Mouse (Mus musculus) layer of hippocampus, postnatal 14 days (tissue): Measurements from ENCODE around the gene 1700029F12Rik. TPM values are rescaled to one million over a fixed set of nuclear protein-coding genes. Genes with fewer than 3 reads are reported as not detected.
"Not testable (repeated sequence)": the region's sequence is repeated elsewhere in the genome, so short reads cannot be mapped to it uniquely, and the experiment has no call there.

Experiments
- DNase-seq, 2 experiments: peaks; one replicate each; pipeline ENCODE4 v3.0.0; 2021 to 2022; ENCODE audit warnings: low spot score in 2 of 2, mixed read lengths in 1 of 2
- long read RNA-seq, 2 experiments: library from polyadenylated mRNA; stranded (forward); transcript quantifications; one replicate each; pipeline ENCODE4 v2.0.0; 2021
- total RNA-seq, 2 experiments: library from RNA; stranded (reverse); gene quantifications; 2 replicates each; pipeline ENCODE4 v1.2.3; 2021

Gene 1700029F12Rik
- not detected for total RNA-seq
- long read RNA-seq, experiment 1 = 0 reads
- long read RNA-seq, experiment 2 = 0 reads

DNA sequence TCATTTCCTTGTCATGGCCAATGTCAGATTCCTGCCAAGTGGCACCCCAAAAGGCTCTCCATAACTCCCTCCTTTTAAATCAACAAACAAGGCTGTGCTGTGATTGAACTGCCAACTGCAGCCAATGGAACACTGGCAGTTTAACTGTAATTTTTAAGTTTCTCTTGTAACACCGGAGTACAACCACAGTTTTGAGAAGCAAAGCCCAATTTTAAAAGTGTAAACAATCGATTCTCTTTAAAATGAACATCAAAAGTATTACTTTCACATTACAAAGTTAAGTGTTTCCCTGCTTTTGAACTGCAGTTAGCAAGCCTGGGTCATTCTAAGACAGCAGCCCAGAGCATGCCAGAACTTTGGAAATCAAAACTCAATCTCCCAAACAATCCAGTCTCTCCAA is at the start of gene 1700029F12Rik:
Gene 1700029F12Rik, minus strand, starts transcription at position 101 of the 400 bp plus-strand sequence.
- no peak for DNase-seq

DNA sequence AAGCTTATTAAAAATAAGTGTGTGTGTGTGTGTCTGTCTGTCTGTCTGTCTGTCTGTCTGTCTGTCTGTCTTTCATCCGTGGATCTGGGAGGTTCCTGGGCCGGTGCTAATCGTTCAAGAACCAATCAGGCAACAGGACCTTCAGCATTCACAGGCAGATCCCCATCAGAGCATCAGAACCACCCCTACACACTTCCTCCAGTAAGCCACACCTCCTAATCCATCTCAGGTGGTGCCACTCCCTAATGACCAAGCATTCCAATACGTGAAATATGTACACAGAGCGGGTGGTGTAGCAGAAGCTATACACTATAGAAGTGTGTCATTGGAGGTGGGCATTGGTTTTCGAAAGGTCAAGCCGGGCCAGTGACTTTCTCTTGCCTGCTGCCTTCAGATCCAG is 48.3 kb upstream of the 1700029F12Rik start:
- no peak for DNase-seq

DNA sequence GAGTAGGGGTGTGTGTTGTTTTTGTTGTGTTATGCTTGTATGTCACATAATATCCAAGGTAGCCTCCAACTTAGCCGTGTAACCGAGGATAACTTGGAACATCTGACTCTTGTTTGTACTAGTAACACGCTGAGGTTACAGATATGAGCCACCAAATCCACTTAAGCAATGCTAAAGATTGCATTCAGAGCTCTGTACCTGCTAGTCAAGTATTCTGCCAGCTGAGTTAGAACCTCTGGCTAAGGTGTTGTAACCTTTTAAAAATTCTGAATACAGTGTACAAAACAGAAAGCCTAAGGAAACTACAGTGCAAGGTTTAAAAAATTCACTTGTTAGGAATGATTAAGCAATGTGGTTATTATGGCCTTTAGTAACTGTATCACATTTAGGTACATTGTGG is 46.5 kb upstream of the 1700029F12Rik start:
- no peak for DNase-seq

DNA sequence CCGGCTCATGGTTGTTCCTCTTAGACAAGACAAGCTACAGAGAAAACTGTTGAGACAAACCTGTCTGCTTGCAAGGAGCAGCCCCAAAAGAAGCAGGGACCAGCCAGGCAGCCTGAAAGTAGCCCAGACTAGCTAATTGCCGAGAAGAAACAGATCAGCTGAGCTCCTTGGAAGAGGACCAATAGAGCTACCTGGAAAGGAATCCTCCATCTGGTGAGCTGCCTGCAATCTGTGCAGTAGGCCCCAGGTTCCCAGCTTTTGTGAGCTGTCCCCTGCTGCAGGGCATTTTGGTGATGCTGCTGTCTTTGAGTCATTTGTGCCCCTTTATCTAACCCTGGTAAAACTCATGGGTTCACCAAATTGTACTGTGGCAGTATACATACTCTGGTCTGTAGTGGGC is 46.0 kb upstream of the 1700029F12Rik start:
- no peak for DNase-seq

DNA sequence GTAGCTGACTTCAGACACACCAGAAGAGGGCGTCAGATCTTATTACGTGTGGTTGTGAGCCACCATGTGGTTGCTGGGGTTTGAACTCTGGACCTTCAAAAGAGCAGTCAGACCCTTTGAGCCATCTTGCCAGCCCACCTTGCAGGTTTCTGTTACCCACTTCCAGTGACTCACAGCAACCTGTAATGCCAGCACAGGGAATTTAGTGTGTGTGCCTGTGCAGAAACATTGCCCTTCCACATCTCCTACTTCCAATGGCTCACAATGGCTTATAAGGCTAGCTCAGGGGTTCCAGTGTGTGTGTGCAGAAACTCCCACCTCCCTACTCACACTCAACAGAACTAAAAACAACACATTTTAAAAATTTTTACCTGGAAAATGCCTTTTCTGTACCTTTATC is 43.4 kb upstream of the 1700029F12Rik start:
- DNase-seq = no peak

DNA sequence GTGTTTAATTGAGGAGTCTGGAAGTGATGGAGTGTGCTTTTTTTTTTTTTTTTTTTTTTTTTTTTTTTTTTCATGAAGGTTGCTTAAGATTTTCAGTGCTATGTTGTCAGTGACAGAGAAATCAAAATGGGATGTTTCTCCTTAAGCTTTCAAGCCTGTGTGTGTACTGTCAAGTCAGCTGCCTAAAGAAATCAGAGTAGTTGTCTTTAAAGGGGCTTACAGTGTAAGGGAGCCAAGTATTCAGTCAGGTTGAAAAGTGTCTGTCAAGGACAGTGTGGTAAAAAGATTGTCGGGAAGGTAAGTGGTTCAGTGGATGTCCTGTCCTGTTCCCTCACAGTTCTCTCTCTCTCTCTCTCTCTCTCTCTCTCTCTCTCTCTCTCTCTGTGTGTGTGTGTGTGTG is 39.3 kb upstream of the 1700029F12Rik start:
- no peak for DNase-seq

DNA sequence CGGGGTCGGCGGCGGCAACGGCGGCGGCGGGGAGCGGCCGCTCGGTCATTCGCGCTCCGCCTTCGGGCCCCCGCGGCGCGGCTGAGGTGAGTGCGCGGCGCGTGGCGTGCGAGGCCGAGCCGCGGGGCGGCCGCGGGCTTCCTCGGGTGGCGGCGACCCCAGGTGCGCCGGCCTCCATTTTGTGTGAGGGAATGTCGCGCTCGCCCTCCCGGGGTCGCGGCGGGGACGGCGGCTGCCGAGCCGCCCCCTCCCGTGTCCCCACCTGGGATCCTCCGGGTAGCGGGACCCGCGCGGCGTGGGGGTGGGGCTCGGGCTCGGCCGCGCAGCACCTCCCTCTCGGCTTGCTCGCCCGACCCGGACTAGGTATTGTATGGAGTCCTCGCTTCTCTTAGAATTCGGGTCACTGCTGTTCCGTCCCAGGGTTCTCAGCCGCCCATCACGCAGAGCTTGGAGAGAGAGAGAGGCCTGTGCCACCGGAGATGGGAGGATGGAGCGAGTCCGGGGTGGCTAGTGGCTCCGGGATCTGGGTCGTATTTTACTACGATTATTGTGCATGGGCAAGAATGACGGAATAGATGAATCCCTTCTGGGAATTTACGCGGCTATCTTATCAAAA is 37.6 kb upstream of the 1700029F12Rik start:
- DNase-seq = peak; percentile 13 to 54

DNA sequence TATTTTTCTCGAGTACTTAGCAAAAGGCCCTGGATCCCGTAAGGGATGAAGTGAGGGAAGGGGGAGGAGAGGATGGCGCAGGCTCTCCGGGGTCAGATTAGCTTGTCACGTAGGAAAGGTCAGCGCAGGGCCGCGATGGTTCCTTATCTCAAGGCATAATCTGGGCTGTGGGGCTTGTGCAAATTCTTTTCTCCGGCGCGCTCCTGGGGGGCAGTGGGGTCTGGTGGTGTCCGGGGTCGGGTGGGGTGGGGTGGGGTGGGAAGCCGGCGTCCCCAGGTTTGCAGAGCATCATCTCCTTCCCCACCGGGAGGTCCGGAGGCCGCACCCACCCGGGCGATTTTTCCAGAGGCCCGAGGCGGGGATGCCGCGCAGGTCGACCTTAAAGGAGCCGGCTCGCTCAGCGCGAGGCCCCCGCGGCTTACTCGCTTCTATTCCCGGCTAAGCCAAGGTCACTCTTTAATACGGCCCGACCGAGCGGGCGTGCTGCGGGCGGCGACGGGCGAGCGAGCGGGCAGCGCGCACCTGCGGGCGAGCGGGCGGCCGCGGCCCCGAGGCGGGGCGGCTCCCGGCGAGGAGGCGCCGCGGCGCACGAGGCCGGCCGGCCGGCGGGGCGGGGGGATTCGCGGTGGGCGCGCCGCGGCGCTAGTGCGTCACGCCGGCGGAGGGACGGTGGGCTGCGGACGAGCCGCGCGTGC is 36.9 kb upstream of the 1700029F12Rik start:
- DNase-seq = peak; percentile 11 to 34

DNA sequence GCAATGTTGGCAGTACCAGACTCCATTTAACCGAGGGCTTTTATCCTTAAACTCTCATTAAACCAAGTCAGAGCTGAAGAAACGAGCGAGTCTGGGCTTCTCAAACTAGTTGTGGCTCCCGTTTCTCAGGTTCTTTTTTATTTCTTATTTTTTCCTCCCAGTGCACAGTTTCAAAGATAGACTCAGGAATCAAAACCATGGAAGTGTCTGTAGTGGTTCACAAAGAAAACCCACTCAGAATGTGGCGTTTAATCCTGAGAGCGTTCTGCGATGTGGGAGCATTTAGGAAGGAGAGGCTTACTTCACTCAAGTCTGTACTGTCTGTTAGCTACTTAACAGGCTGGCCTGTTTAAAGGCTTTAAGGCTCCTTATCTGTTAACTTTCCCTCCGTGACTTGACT is 34.0 kb upstream of the 1700029F12Rik start:
- DNase-seq = no peak

DNA sequence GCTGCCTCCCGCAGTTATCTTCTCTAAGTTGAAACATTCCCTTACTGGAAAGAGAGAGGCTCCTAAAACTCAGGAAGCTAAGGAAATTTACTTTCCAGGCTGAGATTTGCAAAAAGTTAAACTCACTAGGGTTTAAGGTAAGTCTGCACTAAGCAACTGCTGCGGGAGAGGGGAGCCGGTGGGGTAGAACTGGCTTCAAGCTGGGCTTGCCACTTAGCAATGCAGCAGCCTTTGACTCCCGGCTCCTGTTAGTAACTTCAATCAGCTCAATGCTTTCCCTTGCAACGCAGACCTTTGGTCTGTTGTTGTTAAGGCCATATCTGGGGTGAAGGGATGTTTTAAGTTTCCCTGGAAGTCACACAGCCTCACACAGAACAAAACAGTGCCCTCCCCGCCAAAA is 33.5 kb upstream of the 1700029F12Rik start:
- DNase-seq = no peak

DNA sequence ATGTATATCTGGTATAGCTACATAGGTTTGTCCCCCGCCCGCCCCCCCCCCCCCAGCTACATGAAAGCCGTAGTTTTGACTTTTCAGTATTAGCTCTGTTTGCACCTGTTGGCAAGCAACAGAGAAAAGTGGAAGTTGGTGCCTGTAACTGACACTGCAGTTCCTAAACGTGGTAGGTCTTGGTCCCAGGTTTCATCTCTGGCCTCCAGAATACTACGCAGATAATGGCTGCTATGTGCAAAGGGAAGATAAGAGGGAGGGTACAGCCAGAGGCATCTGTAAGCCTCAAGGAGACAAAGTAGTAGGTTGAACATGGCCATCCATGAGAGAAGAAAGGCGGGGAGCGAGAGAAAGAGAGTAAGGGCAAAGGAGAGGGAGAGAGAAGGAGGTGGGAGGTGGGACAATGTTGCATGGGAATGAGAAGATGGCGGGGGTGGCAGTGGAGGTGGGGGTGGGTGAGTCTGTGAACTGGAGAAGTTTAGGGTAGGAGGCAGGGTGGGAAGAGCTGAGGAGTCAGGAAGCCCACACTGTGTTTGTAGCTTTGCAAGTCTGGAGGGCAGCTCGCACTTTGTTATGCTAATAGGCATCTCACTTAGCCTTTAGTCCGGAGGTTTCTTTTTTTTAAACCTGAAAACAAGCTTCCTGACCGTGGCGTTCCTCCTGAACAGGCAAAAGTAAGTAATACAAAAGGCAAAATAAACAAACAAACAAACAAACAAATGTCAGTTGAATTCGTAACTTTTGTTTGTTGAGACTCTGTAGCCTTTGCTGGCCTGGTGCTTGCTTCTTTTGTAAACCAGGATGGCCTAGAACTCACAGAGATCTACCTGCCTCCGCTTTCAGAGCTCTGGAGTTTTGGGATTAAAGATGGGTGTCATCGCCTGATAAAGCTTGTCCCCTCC is 32.7 kb upstream of the 1700029F12Rik start, which contains the start of gene Fam169a:
Gene Fam169a, plus strand, starts transcription at position 638 of the 902 bp plus-strand sequence.
- DNase-seq = no peak

DNA sequence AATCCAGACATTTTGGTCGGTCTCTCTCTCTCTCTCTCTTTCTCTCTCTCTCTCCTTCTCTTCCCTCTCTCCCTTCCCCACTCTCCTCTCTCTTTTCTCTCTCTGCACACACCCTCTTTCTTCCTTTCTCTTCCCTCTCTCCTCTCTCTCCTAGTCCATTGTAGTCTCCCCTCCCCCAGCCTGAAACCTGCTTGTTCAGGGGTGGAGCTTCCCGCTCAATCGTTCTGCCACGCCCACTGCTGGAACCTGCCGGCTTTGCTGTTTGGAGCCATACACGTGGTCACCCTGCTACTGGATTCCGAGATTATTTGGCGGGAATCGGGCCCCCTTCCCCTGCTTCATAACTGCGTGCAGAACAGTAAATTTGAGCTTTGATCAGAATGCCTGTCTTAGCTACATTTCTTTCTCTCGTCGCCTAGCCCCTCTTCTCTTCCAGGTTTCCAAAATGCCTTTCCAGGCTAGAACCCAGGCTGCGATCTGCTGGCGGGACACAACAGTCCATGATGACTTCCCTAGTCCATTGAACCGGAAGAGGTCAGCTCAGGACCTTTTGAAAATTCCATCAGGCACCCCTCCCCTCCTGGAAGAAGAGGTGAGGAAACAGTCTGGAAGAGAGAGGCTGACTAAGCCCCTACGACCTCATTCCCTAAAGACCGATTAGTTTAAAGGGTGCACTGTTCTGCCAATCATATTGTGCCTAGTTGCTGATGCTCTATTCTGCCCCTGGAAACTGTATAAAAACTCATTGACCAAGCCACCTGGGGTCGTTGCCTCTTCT is 30.9 kb upstream of the 1700029F12Rik start:
- DNase-seq = not testable (repeated sequence)

DNA sequence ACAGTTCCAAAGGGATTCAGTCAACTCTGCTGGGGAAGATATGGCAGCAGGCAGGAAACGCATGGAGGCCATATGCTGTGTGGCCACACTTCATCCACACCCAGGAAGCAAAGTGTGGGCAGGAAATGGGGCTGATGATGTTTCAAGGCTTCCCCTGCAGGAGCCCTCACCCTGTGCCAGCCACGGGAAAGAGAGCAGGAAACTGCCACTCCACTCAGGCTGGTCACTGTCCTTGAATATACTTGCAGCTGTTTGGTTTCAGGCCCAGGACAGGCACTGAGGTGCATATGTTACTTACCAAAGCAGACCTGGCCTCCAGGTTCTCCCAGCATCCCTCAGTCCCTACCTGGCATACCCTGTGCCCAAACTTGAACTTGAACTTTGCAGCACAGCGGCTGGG is 30.3 kb upstream of the 1700029F12Rik start:
- no peak for DNase-seq

DNA sequence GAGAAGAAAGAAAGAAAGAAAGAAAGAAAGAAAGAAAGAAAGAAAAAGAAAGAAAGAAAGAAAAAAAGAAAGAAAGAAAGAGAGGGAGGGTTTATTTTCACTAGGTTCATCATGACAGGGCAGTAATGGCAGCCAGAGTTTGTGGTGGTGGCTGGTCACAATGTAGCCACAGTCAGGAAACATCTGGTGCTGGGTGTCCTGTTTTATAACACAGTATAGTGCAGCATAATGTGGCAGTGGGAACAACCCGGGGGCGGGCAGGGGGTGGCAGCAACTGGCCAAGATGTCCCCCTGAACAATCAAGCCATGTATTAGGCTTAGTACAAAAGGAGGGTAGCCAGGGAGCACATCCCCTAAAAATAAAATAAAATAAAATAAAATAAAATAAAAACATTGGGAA is 29.3 kb upstream of the 1700029F12Rik start:
- DNase-seq = no peak

DNA sequence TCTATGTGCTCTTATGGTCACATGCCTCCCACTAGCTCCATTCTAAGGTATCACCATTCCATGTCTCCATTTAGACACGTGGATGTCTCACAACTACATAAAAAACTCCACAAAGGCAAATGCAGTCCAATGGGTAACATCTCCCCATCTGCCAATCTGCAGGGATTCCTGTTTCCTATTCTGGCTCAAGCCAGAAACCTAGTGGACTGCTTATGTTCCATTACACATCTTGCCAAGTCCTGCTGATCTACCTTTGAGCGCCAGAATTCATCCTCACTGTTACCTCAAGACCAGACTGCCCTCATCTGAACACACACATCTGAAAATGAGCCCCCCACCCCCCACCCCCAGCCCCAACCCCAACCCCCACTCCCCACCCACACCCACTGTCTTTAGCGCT is 28.0 kb upstream of the 1700029F12Rik start:
- DNase-seq = no peak

DNA sequence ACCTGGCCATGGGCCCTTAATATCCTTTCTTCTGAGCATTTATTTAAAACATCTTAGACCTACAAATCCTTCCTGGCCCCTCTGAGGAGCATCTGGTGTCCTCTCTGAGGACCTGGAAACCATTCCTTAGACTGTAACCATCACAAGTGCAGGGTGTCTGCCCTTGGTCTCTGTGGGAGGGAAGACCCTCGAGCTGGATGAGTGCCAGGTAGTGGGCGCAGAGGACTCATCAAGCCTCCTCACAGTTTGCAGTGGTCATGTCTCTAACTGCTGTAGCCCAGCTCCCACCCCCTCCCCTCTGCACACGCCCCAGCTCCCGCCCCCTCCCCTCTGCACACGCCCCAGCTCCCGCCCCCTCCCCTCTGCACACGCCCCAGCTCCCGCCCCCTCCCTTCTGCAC is 26.2 kb upstream of the 1700029F12Rik start:
- DNase-seq = no peak

DNA sequence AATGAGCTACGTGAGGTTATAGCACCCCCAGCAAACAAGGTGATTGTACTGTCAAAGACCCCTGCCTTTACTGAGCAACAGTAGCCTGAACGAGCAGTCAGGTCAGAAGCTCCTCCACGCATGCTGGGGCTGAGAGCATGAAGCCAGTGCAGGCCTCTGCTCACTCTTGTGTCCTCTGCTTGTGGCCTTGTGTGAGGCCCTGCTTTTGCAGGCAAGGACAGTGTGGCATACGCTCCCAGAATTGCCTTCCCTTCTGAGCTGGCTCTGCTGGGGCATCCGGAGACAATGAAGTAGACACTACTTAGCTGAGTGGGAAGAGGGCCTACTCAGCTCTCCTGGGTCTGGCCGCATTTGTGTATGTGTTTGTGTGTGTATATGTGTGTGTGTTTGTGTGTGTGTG is 25.6 kb upstream of the 1700029F12Rik start:
- DNase-seq = no peak

DNA sequence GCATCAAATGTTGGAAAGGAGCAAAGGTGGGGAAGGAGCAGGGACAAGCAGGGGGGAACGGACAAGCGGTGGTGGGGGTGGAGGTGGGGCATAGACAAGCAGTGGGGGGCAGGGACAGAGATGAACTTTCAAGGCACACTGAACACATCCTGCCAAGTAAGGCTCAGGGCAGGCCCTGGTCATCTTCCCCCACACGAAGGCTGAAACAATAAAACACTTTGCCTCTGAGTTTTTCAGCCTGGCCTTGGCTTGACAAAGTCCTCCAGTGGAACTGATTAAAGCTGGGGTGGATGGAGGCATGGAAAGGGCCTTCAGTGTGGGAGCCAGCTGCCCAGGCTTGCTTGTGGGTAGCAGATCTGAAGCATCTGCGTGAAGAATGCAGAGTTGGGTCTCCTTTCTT is 23.7 kb upstream of the 1700029F12Rik start:
- no peak for DNase-seq

DNA sequence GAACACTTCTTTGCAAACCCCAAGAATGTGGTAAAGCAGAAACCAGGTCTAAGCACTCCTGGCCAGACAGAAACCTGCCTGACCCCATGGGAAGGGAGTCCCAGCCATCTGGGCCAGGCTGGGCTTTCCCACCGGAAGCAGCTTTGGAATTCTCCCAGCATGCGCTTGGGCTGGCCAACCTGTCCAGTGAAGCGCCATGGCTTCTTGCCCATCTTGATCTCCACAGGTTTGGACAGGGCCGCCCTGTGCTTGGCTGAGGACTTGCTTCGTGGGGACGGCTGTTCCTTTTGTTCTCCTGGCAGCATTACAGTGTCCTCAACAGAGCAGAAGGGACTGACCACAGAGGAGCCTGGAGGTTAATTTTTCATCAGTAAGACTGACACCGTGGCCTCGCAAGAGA is 19.7 kb upstream of the 1700029F12Rik start:
- no peak for DNase-seq

DNA sequence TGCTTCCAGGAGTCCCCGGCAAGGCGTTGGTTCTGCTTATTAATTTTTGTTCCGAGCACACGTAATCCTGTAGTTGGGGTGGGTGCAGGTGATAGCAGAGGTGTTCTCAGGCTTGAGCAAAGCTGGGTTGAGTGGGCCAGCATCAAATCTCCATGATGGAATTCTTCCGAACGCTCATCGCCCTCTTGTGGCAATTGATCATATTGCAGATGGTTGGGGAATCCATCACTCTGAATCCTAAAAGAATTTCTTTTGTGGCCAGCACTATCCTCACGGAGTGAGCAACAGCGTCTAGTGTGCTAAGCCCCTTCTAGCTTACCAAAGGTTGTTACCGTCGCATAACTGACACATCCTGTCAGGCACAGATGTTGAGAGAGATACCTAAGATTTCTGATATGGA is 18.5 kb upstream of the 1700029F12Rik start:
- DNase-seq = peak; percentile 78 to 81

DNA sequence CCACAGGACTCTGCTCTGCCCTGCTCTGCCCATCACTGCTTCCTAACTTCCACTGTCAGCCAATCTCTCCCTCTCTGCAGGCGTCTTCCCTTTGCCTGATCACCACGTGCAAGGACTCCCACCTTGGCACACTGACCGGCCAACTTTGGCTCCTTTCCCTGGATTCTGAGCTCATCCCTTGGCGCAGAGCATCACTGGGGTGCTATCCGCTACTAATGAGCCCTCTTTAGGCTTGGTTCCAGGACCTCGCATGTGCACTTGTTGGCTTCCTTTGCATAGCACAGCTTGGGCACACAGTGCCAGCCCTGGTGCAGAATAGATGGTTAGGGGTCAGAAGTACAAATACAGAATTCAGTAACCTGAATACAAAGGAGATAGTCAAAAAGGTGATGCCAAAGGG is 17.0 kb upstream of the 1700029F12Rik start:
- DNase-seq = peak; percentile 27 to 55
